Mouse (Mus musculus): ENCODE data around the gene Sgcd. TPM values are rescaled to one million over a fixed set of nuclear protein-coding genes. Genes with fewer than 3 reads are reported as not detected.
"Not testable (repeated sequence)": the region's sequence is repeated elsewhere in the genome, so short reads cannot be mapped to it uniquely, and the experiment has no call there.

Sgcd gene
- polyA plus RNA-seq, 1 experiment, result 0.07 TPM

DNA sequence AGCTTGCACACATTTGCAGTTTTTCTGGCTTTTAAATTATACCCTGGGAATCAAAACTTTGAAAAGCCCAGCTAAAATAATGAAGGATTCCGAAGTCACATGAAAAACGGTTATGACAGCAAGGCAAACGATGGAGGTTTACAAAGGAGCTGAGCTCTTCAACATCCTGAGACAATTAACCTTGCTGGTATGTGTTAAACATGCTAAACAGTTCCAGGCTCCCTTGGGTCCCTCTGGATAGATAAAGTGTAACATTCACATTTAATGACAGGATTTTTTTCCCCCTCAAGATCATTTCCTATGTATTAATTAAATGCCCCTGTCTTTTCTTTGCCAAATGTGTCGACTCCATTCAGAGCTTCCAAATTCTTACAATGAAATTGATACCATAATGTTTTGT is 414.1 kb downstream of the Sgcd start:
- H3K36me3 ChIP-seq (ENCODE audit: control insufficient read depth, insufficient read depth, low read length), result no peaks in the 10 kb centered on the region
- H3K4me1 ChIP-seq (ENCODE audit: control insufficient read depth, insufficient read depth, low read length), result no peaks in the 10 kb centered on the region
- TF ChIP-seq CTCF (IDR thresholded peaks at IDR 0.05; ENCODE audit: control insufficient read depth, insufficient read depth, insufficient replicate concordance, low read depth, low read length) (no peak), POLR2A (IDR thresholded peaks at IDR 0.05; ENCODE audit: control insufficient read depth, low read depth, low read length) (no peak)
- H3K27ac ChIP-seq (ENCODE audit: control insufficient read depth, insufficient read depth, low read depth, low read length), result no peak overlapping the region
- no peak overlapping the region for H3K4me3 ChIP-seq (ENCODE audit: control insufficient read depth, low read depth, low read length)
- H3K27me3 ChIP-seq (ENCODE audit: control insufficient read depth, insufficient read depth, low read length), result no peaks in the 10 kb centered on the region

DNA sequence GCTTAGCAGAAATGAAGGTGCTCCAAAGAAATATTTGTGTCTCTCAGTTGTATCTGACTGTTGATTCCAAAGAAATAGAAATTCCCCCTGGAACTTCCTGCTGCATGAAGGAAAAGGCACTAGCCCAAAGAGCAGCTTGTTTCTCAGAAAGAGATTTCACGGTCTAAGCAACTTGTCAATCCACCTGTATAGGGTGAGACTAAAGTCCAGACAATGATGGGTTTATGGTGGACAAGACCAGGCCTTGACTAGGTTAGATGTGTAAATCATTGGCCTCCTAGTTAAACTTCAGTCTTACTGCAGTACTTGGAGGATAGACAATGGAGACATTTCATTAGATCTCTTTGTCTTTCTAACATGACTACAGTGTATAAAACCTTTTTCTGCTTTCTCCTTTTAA is 420.3 kb downstream of the Sgcd start:
- Histone ChIP-seq H3K27me3 (ENCODE audit: control insufficient read depth, insufficient read depth, low read length) (no peaks in the 10 kb centered on the region), H3K27ac (ENCODE audit: control insufficient read depth, insufficient read depth, low read depth, low read length) (no peak overlapping the region), H3K4me3 (ENCODE audit: control insufficient read depth, low read depth, low read length) (no peak overlapping the region), H3K36me3 (ENCODE audit: control insufficient read depth, insufficient read depth, low read length) (no peaks in the 10 kb centered on the region), H3K4me1 (ENCODE audit: control insufficient read depth, insufficient read depth, low read length) (no peaks in the 10 kb centered on the region)
- no peak for TF ChIP-seq POLR2A (IDR thresholded peaks at IDR 0.05; ENCODE audit: control insufficient read depth, low read depth, low read length)
- no peak for TF ChIP-seq CTCF (IDR thresholded peaks at IDR 0.05; ENCODE audit: control insufficient read depth, insufficient read depth, insufficient replicate concordance, low read depth, low read length)

DNA sequence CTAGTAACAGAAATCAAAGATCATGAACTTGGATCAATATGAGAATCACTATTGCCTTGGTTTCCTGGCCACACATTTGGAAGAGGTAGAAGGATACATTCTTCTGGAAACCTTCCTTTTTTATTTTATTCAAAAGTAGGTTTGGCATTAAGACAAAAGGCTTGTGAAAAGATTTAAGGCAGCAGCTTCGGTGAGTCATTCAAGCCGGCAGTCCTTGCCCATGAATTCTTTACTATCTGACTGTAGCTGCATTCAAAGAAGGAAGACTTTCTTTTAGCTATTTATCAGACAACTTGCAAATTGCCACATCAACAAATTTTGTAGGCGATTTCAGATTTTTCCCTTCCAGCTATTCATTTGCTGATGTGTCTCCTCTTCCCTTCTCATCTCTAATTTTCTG is 422.6 kb downstream of the Sgcd start:
- H3K4me3 ChIP-seq (ENCODE audit: control insufficient read depth, low read depth, low read length), result no peak overlapping the region
- no peak overlapping the region for H3K27ac ChIP-seq (ENCODE audit: control insufficient read depth, insufficient read depth, low read depth, low read length)
- H3K4me1 ChIP-seq (ENCODE audit: control insufficient read depth, insufficient read depth, low read length), result no peaks in the 10 kb centered on the region
- no peaks in the 10 kb centered on the region for H3K27me3 ChIP-seq (ENCODE audit: control insufficient read depth, insufficient read depth, low read length)
- no peaks in the 10 kb centered on the region for H3K36me3 ChIP-seq (ENCODE audit: control insufficient read depth, insufficient read depth, low read length)
- TF ChIP-seq CTCF (IDR thresholded peaks at IDR 0.05; ENCODE audit: control insufficient read depth, insufficient read depth, insufficient replicate concordance, low read depth, low read length) (no peak), POLR2A (IDR thresholded peaks at IDR 0.05; ENCODE audit: control insufficient read depth, low read depth, low read length) (no peak)

DNA sequence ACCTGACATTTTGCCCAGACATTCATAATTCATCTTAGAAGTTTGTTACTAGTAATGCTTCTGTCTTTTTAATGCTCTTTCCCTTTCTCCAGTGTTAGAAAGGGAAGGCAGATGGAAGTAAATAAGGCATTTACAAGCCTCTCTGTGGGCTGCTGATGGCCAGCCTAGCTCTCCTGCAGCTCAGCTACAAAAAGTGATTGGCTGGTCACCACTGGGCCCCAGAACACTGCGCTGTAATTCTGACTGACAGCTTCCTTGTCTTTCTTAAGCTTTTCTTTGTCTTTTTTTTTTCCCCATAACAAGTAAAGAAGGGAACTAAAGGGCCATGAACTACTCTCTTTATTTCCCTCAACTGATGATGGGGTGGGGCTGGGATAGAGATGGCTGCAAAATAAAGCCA is 463.9 kb downstream of the Sgcd start:
- Histone ChIP-seq H3K27ac (ENCODE audit: control insufficient read depth, insufficient read depth, low read depth, low read length) (no peak overlapping the region), H3K4me1 (ENCODE audit: control insufficient read depth, insufficient read depth, low read length) (no peaks in the 10 kb centered on the region), H3K36me3 (ENCODE audit: control insufficient read depth, insufficient read depth, low read length) (no peaks in the 10 kb centered on the region), H3K27me3 (ENCODE audit: control insufficient read depth, insufficient read depth, low read length) (no peaks in the 10 kb centered on the region), H3K4me3 (ENCODE audit: control insufficient read depth, low read depth, low read length) (no peak overlapping the region)
- no peak for TF ChIP-seq CTCF (IDR thresholded peaks at IDR 0.05; ENCODE audit: control insufficient read depth, insufficient read depth, insufficient replicate concordance, low read depth, low read length)
- TF ChIP-seq POLR2A (IDR thresholded peaks at IDR 0.05; ENCODE audit: control insufficient read depth, low read depth, low read length), result no peak

DNA sequence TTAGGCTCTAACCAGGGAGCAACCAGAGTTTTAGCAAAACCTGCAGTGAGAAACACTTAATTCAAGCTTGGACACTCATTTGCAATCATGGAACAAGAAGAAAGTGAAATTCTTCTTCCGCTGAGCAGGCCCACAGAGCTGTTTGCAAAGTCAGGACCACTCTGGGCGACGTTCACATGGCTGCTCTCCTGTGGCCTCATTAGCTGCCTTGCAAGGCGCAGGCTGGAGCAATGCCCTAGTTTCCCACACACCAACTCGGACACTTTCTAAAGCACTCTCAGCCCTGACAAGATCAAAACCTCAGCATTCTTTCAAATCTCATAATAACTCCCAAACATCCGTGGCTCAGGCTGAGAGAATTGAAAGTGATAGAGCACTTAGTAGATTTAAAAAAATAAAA is 480.7 kb downstream of the Sgcd start:
- H3K27ac ChIP-seq (ENCODE audit: control insufficient read depth, insufficient read depth, low read depth, low read length), result no peak overlapping the region
- no peaks in the 10 kb centered on the region for H3K4me1 ChIP-seq (ENCODE audit: control insufficient read depth, insufficient read depth, low read length)
- H3K4me3 ChIP-seq (ENCODE audit: control insufficient read depth, low read depth, low read length), result no peak overlapping the region
- TF ChIP-seq POLR2A (IDR thresholded peaks at IDR 0.05; ENCODE audit: control insufficient read depth, low read depth, low read length) (no peak), CTCF (IDR thresholded peaks at IDR 0.05; ENCODE audit: control insufficient read depth, insufficient read depth, insufficient replicate concordance, low read depth, low read length) (no peak)
- no peaks in the 10 kb centered on the region for H3K27me3 ChIP-seq (ENCODE audit: control insufficient read depth, insufficient read depth, low read length)
- no peaks in the 10 kb centered on the region for H3K36me3 ChIP-seq (ENCODE audit: control insufficient read depth, insufficient read depth, low read length)

DNA sequence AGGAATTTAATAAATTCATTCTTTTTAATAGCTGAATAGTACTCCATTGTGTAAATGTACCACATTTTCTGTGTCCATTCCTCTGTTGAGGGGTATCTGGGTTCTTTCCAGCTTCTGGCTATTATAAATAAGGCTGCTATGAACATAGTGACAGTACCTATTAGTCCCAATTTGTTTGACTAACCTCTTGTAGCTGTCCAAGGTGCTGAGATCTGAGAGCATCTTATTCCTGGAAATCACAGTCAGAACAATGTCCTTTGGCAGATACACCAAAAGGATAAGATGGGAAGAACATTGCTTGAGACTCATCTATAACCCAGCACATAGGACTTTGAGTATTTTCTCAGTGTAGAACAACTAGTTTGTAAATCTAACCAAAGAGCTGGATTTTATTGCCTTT is 485.5 kb downstream of the Sgcd start:
- H3K4me3 ChIP-seq (ENCODE audit: control insufficient read depth, low read depth, low read length); H3K4me1 ChIP-seq (ENCODE audit: control insufficient read depth, insufficient read depth, low read length); H3K27me3 ChIP-seq (ENCODE audit: control insufficient read depth, insufficient read depth, low read length); H3K27ac ChIP-seq (ENCODE audit: control insufficient read depth, insufficient read depth, low read depth, low read length); H3K36me3 ChIP-seq (ENCODE audit: control insufficient read depth, insufficient read depth, low read length): not testable (repeated sequence)

DNA sequence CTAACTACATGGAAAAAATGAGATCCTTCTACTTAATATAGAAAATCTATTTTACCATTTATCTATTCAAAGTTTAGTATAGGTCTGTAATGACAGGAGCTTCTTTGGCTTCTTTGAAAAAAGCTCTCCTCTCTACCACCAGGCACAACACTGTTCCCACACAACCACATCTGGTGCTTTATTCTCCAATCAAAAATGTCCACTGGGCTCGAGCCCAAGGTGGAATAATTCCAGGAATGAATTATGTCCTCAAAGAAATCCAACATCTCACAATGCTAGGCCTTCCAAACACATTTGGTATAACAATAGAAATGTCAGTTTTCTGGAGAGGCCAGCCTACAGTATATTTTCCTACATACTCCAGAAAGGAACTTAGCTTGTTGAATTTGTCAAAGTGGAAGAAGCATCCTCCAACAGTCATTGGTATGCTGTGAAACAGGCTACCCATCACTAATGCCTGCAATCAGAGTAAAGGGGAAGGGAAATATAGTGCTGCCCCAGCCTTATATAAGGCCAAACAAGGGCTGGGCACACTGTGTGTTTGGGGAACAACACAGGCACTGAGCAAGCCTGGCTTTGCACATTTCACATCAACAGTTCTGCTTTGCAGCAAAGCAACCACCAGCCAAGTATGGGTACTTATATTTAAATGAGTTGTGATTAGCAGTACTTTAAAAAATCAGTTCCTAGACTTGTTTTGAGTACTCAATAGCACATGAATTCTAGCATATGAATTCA is 515.1 kb downstream of the Sgcd start:
- TF ChIP-seq CTCF (IDR thresholded peaks at IDR 0.05; ENCODE audit: control insufficient read depth, insufficient read depth, insufficient replicate concordance, low read depth, low read length), result no peak
- TF ChIP-seq POLR2A (IDR thresholded peaks at IDR 0.05; ENCODE audit: control insufficient read depth, low read depth, low read length), result no peak
- Histone ChIP-seq H3K27me3 (ENCODE audit: control insufficient read depth, insufficient read depth, low read length) (no peaks in the 10 kb centered on the region), H3K4me1 (ENCODE audit: control insufficient read depth, insufficient read depth, low read length) (no peaks in the 10 kb centered on the region), H3K36me3 (ENCODE audit: control insufficient read depth, insufficient read depth, low read length) (no peaks in the 10 kb centered on the region), H3K4me3 (ENCODE audit: control insufficient read depth, low read depth, low read length) (no peak overlapping the region), H3K27ac (ENCODE audit: control insufficient read depth, insufficient read depth, low read depth, low read length) (no peak overlapping the region)

DNA sequence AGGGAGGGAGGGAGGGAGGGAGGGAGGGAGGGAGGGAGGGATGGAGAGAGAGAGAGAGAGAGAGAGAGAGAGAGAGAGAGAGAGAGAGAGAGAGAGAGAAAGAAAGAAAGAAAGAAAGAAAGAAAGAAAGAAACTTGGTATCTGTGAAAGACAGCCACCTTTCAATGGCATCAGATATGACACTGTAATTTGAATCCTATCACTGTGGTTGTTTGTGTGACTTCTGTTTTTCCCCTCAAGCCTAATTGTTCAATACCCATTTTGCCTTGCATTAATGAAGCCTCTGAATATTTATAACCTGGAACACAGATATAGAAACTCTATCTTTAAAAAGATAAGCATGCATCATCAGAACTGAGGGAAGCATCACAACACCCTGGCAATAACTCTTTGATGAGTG is 528.1 kb downstream of the Sgcd start:
- H3K4me3 ChIP-seq (ENCODE audit: control insufficient read depth, low read depth, low read length); H3K36me3 ChIP-seq (ENCODE audit: control insufficient read depth, insufficient read depth, low read length); H3K27ac ChIP-seq (ENCODE audit: control insufficient read depth, insufficient read depth, low read depth, low read length): not testable (repeated sequence)

More for the DNA sequence above, 528.1 kb downstream of the Sgcd start:
- H3K4me1 ChIP-seq (ENCODE audit: control insufficient read depth, insufficient read depth, low read length); H3K27me3 ChIP-seq (ENCODE audit: control insufficient read depth, insufficient read depth, low read length): not testable (repeated sequence)

Data from testis, adult 2 months (tissue).